ENCODE assay signal across 11 mouse cellular contexts in the genomic region with DNA sequence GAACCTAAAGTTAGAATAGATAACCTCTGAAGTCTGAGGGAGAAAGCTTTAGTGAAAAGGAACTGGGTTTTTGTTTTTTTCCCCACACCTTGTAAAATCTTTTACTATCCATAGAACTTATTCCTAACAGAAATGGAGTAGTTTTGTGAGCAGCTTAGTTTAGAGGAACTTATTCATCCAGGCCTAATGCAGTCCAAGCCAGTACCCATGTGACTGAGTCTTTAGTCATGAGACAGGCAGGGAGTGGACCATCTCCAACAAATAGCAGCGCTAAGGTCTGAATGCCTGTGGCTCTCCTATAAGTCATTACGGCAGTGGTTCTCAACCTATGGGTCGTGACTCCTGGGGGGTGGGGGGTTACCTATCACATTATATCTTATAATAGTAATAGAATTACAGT.
"Had no signal": no experiment of that assay in that cellular context is flagged by ENCODE, and none has a peak within 500 bp of the region (broad histone marks: within the 10 kb centered on the region; RNA-seq: fewer than 3 reads in every experiment).

No protein-coding gene starts in this region.

- H3K36me3 ChIP-seq: limb, embryonic 12.5 days; liver, embryonic 13.5 days; lung, embryonic 15.5 days; midbrain, embryonic 12.5 days; neural tube, embryonic 15.5 days had no signal

- H3K4me3 ChIP-seq: limb, embryonic 12.5 days; liver, embryonic 13.5 days; lung, embryonic 15.5 days; midbrain, embryonic 12.5 days; neural tube, embryonic 15.5 days had no signal

- H3K4me2 ChIP-seq: limb, embryonic 12.5 days; liver, embryonic 13.5 days; lung, embryonic 15.5 days; midbrain, embryonic 12.5 days; neural tube, embryonic 15.5 days had no signal

- DNase-seq: kidney, postnatal 36 days; liver; liver, embryonic 13.5 days; liver, postnatal 0 days; thymus, postnatal 4 days had no signal

- H3K27me3 ChIP-seq: limb, embryonic 12.5 days; liver, embryonic 13.5 days; lung, embryonic 15.5 days; midbrain, embryonic 12.5 days; neural tube, embryonic 15.5 days had no signal

- H3K27ac ChIP-seq: kidney, postnatal 0 days; limb, embryonic 12.5 days; liver, embryonic 13.5 days; lung, embryonic 15.5 days; midbrain, embryonic 12.5 days; neural tube, embryonic 15.5 days; stomach, postnatal 0 days had no signal
